Mouse (Mus musculus): ENCODE results near the gene Cfap126.
"Not testable (repeated sequence)": the region's sequence is repeated elsewhere in the genome, so short reads cannot be mapped to it uniquely, and the experiment has no call there.

DNA sequence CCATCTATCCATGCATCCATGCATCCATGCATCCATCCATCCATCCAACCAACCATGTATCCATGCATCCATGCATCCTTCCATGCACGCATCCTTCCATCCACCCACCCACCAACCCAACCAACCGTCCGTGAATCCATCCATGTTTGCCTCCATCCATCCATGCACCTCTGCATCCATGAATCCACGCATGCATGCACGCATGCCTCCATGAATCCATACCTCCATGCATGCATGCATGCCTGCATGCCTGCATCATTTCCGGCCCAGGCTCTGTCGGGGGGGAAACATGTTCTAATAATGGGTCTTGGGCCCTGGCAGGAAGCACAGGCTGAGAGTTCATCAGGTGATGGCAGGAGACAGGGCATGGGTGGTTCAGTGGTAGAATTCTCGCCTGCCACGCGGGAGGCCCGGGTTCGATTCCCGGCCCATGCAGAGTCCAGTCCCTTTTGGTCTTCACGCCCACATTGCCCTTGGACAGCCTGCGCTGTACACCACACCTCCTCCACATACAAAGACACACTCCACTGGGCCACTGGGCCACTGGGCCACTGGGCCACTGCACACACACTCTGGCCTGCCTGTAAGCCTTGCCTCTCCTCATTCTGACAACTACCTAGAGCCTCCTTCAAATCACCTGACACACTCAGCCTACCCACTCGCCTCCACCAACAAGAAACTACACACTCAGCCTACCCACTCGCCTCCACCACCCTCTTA lies 32.0 kb upstream of the Cfap126 start:
- not testable (repeated sequence) for TF ChIP-seq CTCF (IDR thresholded peaks at IDR 0.05); POLR2A (IDR thresholded peaks at IDR 0.05; ENCODE audit: insufficient read depth, low read depth, low read length)
